Mouse (Mus musculus): ENCODE results near the gene Cacna1d. TPM values are rescaled to one million over a fixed set of nuclear protein-coding genes. Genes with fewer than 3 reads are reported as not detected.

Cacna1d gene
- total and polyA plus RNA-seq, 2 experiments from 2014 or later = 5.5 to 8.9 TPM

DNA sequence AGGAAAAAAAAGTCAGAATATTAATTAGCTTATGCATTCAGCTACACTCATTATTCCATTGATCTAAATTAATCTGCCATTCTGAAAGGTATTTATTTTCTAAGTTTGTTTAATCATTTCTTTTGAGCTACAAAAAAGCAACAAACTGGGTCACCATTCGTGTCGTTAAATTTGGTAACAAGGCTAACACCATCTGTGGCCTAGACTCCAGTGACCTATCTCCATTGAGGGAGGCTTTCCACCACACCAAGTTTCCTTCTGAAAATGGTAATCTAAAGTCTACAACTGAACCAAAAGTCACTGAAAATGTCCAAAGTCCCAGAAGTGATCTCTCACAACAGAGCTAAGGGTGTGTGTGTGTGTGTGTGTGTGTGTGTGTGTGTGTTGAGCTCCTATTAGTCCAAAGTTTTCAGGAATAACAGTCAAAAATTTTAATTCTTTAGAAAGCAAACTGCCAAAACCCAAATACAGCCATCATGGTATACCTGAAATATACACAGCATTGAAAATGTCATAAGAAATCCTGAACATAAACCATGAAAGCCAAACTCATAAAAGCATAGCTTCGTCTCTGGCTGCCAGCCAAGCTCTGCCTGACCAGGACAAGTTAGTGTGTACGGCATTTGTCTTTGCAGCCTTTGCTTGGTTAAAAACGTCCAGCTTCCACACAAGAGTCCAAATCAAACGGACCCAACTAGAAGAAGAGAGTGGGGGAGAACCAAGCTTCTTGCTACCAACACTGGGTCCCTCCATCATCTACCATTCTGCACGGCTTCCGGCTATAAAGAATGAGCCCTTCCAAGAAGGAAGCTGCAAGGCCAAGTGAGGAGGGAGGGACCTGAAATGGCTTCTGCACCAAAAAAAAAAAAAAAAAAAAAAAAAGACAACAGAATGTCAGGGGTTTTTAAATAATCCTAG, 146.0 kb downstream of the Cacna1d start:
- Histone ChIP-seq H3K36me3 (replicated peaks; ENCODE audit: control insufficient read depth, insufficient read depth, low read length) (no peaks in the 10 kb centered on the region), H3K4me1 (ENCODE audit: control insufficient read depth, insufficient read depth) (no peaks in the 10 kb centered on the region), H3K9me3 (replicated peaks; ENCODE audit: control insufficient read depth, low read length) (no peaks in the 10 kb centered on the region), H3K9ac (replicated peaks; ENCODE audit: low read depth, low read length) (no peak overlapping the region), H3K4me2 (ENCODE audit: low read depth, low read length) (no peak overlapping the region), H3K4me3 (ENCODE audit: low read depth, low read length) (no peak overlapping the region), H3K27me3 (ENCODE audit: control insufficient read depth, insufficient read depth, low read length) (no peaks in the 10 kb centered on the region), H3K27ac (ENCODE audit: low read depth) (no peak overlapping the region)
- 56% methylated on average over 8 of the region's 8 CpGs for WGBS
- no peak for DNase-seq (ENCODE audit: low spot score)
- ATAC-seq (ENCODE audit: insufficient read depth, low read depth) = no peak
- TF ChIP-seq EP300 (IDR thresholded peaks at IDR 0.05; ENCODE audit: low read depth) = no peak
- TF ChIP-seq CTCF (IDR thresholded peaks at IDR 0.05; ENCODE audit: low read depth) = no peak

GRCm38 (mm10) chr14:30343740-30344139, 147.5 kb downstream of the Cacna1d start:
- no peaks in the 10 kb centered on the region for H3K4me1 ChIP-seq (ENCODE audit: control insufficient read depth, insufficient read depth)
- H3K4me3 ChIP-seq (ENCODE audit: low read depth, low read length) = no peak overlapping the region
- H3K27me3 ChIP-seq (ENCODE audit: control insufficient read depth, insufficient read depth, low read length) = no peaks in the 10 kb centered on the region
- no peak overlapping the region for H3K9ac ChIP-seq (replicated peaks; ENCODE audit: low read depth, low read length)
- ATAC-seq (ENCODE audit: insufficient read depth, low read depth) (no peak), DNase-seq (ENCODE audit: low spot score) (no peak)
- no peak overlapping the region for H3K4me2 ChIP-seq (ENCODE audit: low read depth, low read length)
- no peak overlapping the region for H3K27ac ChIP-seq (ENCODE audit: low read depth)
- H3K9me3 ChIP-seq (replicated peaks; ENCODE audit: control insufficient read depth, low read length) = no peaks in the 10 kb centered on the region
- 78% methylated on average over 7 of the region's 7 CpGs for WGBS
- H3K36me3 ChIP-seq (replicated peaks; ENCODE audit: control insufficient read depth, insufficient read depth, low read length) = no peaks in the 10 kb centered on the region
- TF ChIP-seq CTCF (IDR thresholded peaks at IDR 0.05; ENCODE audit: low read depth) = no peak
- TF ChIP-seq EP300 (IDR thresholded peaks at IDR 0.05; ENCODE audit: low read depth) = no peak

DNA sequence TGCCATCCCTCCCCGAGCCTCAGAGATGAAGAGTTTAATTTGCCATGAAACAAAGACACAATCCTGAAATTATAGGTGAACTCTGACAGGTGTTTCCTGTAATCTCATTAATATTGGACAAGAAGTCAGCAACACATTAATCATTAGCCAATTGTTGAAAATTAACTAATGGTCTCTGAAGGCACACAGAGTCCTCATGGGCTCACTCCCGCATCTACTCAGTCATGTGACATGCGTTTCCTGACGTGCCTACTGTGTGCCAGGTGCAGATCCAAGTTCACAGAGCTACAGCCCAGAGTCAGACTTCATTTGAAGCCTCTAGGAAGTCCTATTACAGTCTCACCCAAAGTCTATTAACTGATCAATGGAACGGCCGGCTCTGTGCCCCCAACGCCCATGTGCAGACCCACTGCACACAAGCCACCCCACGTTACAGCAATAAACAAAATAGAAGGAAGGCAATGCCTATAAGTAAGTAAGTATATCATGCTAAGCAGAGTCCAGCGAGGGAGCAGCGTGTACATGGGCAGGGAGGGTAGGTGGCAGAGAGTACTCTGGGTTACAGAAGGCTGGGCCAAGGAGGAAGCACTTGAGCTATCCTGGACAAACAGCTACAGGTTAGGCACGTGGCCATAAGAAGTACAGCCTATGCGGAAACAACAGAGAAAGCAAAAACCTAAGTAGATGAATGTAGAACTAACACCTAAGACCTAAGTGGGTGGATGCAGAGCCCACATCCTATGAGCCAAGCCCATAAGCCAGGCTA, 149.2 kb downstream of the Cacna1d start:
- Histone ChIP-seq H3K4me3 (ENCODE audit: low read depth, low read length) (no peak overlapping the region), H3K9me3 (replicated peaks; ENCODE audit: control insufficient read depth, low read length) (no peaks in the 10 kb centered on the region), H3K4me1 (ENCODE audit: control insufficient read depth, insufficient read depth) (no peaks in the 10 kb centered on the region), H3K36me3 (replicated peaks; ENCODE audit: control insufficient read depth, insufficient read depth, low read length) (no peaks in the 10 kb centered on the region), H3K27ac (ENCODE audit: low read depth) (no peak overlapping the region), H3K27me3 (ENCODE audit: control insufficient read depth, insufficient read depth, low read length) (no peaks in the 10 kb centered on the region), H3K9ac (replicated peaks; ENCODE audit: low read depth, low read length) (no peak overlapping the region), H3K4me2 (ENCODE audit: low read depth, low read length) (no peak overlapping the region)
- 86% methylated on average over 12 of the region's 12 CpGs for WGBS
- DNase-seq (ENCODE audit: low spot score) = no peak
- ATAC-seq (ENCODE audit: insufficient read depth, low read depth) = no peak
- no peak for TF ChIP-seq EP300 (IDR thresholded peaks at IDR 0.05; ENCODE audit: low read depth)
- TF ChIP-seq CTCF (IDR thresholded peaks at IDR 0.05; ENCODE audit: low read depth) = no peak

GRCm38 (mm10) chr14:30340140-30340539, 151.1 kb downstream of the Cacna1d start:
- no peak overlapping the region for H3K4me3 ChIP-seq (ENCODE audit: low read depth, low read length)
- 74% methylated on average over 3 of the region's 3 CpGs for WGBS
- DNase-seq (ENCODE audit: low spot score) = no peak
- no peaks in the 10 kb centered on the region for H3K36me3 ChIP-seq (replicated peaks; ENCODE audit: control insufficient read depth, insufficient read depth, low read length)
- no peak overlapping the region for H3K4me2 ChIP-seq (ENCODE audit: low read depth, low read length)
- no peak overlapping the region for H3K9ac ChIP-seq (replicated peaks; ENCODE audit: low read depth, low read length)
- H3K27me3 ChIP-seq (ENCODE audit: control insufficient read depth, insufficient read depth, low read length) = no peaks in the 10 kb centered on the region
- H3K9me3 ChIP-seq (replicated peaks; ENCODE audit: control insufficient read depth, low read length) = no peaks in the 10 kb centered on the region
- ATAC-seq (ENCODE audit: insufficient read depth, low read depth) = no peak
- no peaks in the 10 kb centered on the region for H3K4me1 ChIP-seq (ENCODE audit: control insufficient read depth, insufficient read depth)
- no peak for TF ChIP-seq CTCF (IDR thresholded peaks at IDR 0.05; ENCODE audit: low read depth)
- TF ChIP-seq EP300 (IDR thresholded peaks at IDR 0.05; ENCODE audit: low read depth) = no peak
- no peak overlapping the region for H3K27ac ChIP-seq (ENCODE audit: low read depth)

DNA sequence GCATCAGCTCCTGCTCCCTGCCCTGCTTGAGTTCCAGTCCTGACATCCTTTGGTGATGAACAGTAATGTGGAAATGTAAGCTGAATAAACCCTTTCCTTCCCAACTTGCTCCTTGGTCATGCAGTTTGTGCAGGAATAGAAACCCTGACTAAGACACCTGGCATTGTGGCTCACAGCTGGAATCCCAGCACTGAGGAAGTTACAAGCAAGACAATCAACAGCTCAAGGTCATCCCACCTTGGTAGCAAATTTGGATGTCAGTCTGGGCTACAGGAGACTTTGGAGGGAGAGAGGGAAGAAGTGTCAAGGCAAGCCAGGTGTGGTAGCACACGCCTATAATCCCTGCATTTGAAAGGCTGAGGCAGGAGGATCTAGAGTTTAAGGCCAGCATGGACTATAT, 159.4 kb downstream of the Cacna1d start:
- DNase-seq (ENCODE audit: low spot score) (no peak), ATAC-seq (ENCODE audit: insufficient read depth, low read depth) (no peak)
- Histone ChIP-seq H3K27me3 (ENCODE audit: control insufficient read depth, insufficient read depth, low read length) (no peaks in the 10 kb centered on the region), H3K9me3 (replicated peaks; ENCODE audit: control insufficient read depth, low read length) (no peaks in the 10 kb centered on the region), H3K4me3 (ENCODE audit: low read depth, low read length) (no peak overlapping the region), H3K36me3 (replicated peaks; ENCODE audit: control insufficient read depth, insufficient read depth, low read length) (no peaks in the 10 kb centered on the region), H3K27ac (ENCODE audit: low read depth) (no peak overlapping the region), H3K4me2 (ENCODE audit: low read depth, low read length) (no peak overlapping the region), H3K4me1 (ENCODE audit: control insufficient read depth, insufficient read depth) (no peaks in the 10 kb centered on the region; the same call in 1 of the 2 replicates), H3K9ac (replicated peaks; ENCODE audit: low read depth, low read length) (no peak overlapping the region)
- TF ChIP-seq CTCF (IDR thresholded peaks at IDR 0.05; ENCODE audit: low read depth) = no peak
- no peak for TF ChIP-seq EP300 (IDR thresholded peaks at IDR 0.05; ENCODE audit: low read depth)
- 74% methylated on average over 1 of the region's 1 CpGs for WGBS

Measured in heart, postnatal 0 days (tissue).